ENCODE assay signal across 8 mouse cellular contexts in the genomic region with DNA sequence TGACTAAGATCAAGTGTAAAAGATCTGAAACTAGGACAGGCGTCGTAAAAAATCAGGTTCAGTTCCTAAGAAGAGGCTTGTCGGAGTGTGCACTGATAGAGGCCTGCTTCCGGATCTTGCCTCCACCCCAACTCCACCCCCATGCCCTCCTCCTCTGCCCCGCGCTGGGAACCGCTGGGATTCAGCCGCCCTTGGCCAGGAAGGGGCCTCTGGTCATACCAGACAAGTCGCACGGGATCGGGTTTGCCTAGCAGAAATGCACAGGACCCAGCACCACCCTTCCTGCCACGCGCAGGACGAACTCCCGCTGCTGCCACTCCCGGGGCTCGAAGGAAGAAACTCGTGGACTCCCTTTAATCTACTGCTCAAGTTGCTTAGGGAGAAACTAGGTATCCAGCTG. TPM values are rescaled to one million over a fixed set of nuclear protein-coding genes. Genes with fewer than 3 reads are reported as not detected.
DNase-seq lines count a peak whose midpoint lies in the region; ATAC-seq lines count a peak whose summit lies in the region.

No protein-coding gene starts in this region.

- no peaks in the 10 kb centered on the region for H3K27me3 ChIP-seq in forebrain, embryonic 15.5 days

- no peaks in the 10 kb centered on the region for H3K36me3 ChIP-seq in forebrain, embryonic 15.5 days

- H3K4me1 ChIP-seq in forebrain, embryonic 15.5 days = peaks cover 26% of the 10 kb centered on the region

- no peak overlapping the region for H3K4me3 ChIP-seq in forebrain, embryonic 15.5 days

- H3K27ac ChIP-seq in forebrain, embryonic 15.5 days (replicated peaks) = no peak overlapping the region

- H3K4me2 ChIP-seq in forebrain, embryonic 15.5 days (replicated peaks) = 0 out of 2 replicates have a peak overlapping the region, but pooled peaks have one; percentile 15

- peak; percentile 15 for DNase-seq in gastrocnemius, postnatal 10 days
- DNase-seq in gastrocnemius, adult 8-10 months (ENCODE audit: low spot score in 2 of 2) = no peak
- DNase-seq in kidney, adult 9 months = peak; percentile 26
- DNase-seq in lung, postnatal 10 days = peak; percentile 52
- DNase-seq in yolk sac, embryonic 10.5 days (ENCODE audit: low spot score) = peak; percentile 38
- DNase-seq in adipocyte (ENCODE audit: low spot score) = no peak

- no peaks in the 10 kb centered on the region for H3K9me3 ChIP-seq in forebrain, embryonic 15.5 days

- H3K9ac ChIP-seq in forebrain, embryonic 15.5 days (replicated peaks) = no peak overlapping the region

- 34% methylated on average over 18 of the region's 18 CpGs for WGBS in forebrain, embryonic 15.5 days

- no peak for ATAC-seq in forebrain, embryonic 15.5 days (replicated peaks)
- ATAC-seq in frontal cortex, adult (ENCODE audit: low TSS enrichment) = no peak

RNA-seq across cellular contexts. Expression of a gene that starts 2.9 kb away (rescaled TPM):
- total RNA-seq in gastrocnemius, postnatal 10 days (2021) = 1 to 10 TPM; 4.5 to 4.9 TPM
- 1 to 10 TPM in 3 of 4 experiments, under 1 TPM in 1; 0.48 to 1.7 (median 1.1) TPM for total RNA-seq in gastrocnemius, adult 8-10 months (2022)
- 7.4 and 8.2 TPM in 2 replicates for polyA plus RNA-seq in forebrain, embryonic 15.5 days (2015; fragmentation: Nextera tagmentation; extraction: Ambion mirVana)

RNA-seq across cellular contexts. Expression of a gene that starts 3.0 kb away (rescaled TPM):
- 10 to 100 TPM; 18.3 to 20.9 TPM for total RNA-seq in gastrocnemius, postnatal 10 days (2021)
- 10 to 100 TPM in 2 of 4 experiments, 1 to 10 TPM in 2; 8.5 to 12.7 (median 10.2) TPM for total RNA-seq in gastrocnemius, adult 8-10 months (2022)
- 123 and 130 TPM in 2 replicates for polyA plus RNA-seq in forebrain, embryonic 15.5 days (2015; fragmentation: Nextera tagmentation; extraction: Ambion mirVana)

RNA-seq across cellular contexts. Expression of a gene that starts 11.4 kb away (rescaled TPM):
- under 1 TPM; 0.47 to 0.90 TPM for total RNA-seq in gastrocnemius, postnatal 10 days (2021)
- total RNA-seq in gastrocnemius, adult 8-10 months (2022) = under 1 TPM; 0.07 to 0.19 (median 0.11) TPM
- polyA plus RNA-seq in forebrain, embryonic 15.5 days (2015; fragmentation: Nextera tagmentation; extraction: Ambion mirVana) = 4.0 and 4.2 TPM in 2 replicates

Comparison
In these comparisons a context has a peak if more than half of its experiments do, and no peak if none do; other contexts are left out.
1. DNase-seq: peak in gastrocnemius, postnatal 10 days (single experiment), kidney, adult 9 months (single experiment), lung, postnatal 10 days (single experiment) and yolk sac, embryonic 10.5 days (single experiment); none in gastrocnemius, adult 8-10 months (0 of 2) and adipocyte (single experiment).